Mouse (Mus musculus): ENCODE measurements at regions not wholly inside any gene's neighbourhood (a gene's known extent, or its start where the extent isn't known, plus 50 kb on each side); places are given as distances from the start of the nearest gene placed in this dataset.

DNA sequence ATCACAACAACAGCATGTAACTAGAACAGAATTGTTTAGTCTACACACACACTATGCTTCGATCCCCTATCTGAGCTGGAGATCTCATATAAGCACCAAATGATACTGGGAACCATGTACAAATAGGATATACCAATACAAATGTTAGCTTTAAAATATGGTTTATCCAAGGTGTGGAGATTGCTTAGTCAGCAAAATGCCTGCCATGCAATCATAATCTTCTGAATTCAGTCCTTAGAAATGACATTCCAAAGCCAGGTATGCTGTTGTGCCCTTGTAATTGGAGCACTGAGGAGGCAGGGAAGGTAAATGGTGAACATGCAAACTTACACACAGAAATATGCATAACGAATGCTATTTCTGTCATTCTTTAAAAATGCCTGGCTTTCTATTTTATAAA is 54.0 kb upstream of the Thsd7b start:
- no peak for DNase-seq

- no peak for DNase-seq
Measured at GRCm38 (mm10) chr1:129208806-129209205, 64.3 kb upstream of the Thsd7b start.

DNA sequence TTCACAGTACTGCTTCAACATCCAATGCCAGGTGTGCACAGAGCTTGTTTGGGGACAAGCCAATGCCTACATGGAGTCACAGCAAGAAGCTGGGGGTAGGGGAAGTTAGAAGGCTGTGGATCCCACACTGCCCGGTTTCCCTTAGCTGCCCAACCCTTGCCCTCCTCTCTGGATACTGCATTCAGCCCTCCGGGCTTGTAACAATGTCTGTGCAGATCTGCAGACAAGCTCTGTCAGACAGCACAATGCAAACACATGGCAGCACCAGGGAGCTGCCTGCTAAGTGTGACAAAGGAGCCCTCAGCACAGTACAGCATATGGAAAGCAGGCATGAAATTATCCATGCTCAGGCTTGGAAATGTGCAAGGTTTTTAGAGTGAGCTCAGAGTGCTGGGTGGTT is 64.7 kb upstream of the Thsd7b start:
- no peak for DNase-seq

DNA sequence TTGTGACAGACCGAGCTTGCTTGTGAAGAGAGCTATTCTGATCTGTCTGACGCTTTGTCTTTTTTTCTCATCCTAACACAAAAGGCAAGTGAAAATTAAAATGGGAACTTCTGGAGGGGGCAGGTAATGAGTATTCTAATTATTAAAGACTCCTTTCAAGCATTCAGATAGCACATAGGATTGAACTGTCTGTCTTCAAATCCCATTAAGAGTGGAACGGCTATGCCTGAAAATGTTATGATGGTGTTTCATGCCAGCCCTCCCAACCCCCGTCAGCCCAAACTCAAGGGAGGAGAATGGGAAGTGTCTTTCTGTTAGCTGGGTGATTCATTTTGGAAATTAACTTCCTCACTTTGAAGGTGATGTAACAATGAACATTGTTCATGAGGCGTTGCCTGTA is 65.4 kb upstream of the Thsd7b start:
- DNase-seq = no peak

- DNase-seq = no peak
Measured at GRCm38 (mm10) chr1:129180174-129180759, 92.8 kb upstream of the Thsd7b start.

GRCm38 (mm10) chr1:129169936-129170335 is 103.2 kb upstream of the Thsd7b start:
- DNase-seq = no peak

DNA sequence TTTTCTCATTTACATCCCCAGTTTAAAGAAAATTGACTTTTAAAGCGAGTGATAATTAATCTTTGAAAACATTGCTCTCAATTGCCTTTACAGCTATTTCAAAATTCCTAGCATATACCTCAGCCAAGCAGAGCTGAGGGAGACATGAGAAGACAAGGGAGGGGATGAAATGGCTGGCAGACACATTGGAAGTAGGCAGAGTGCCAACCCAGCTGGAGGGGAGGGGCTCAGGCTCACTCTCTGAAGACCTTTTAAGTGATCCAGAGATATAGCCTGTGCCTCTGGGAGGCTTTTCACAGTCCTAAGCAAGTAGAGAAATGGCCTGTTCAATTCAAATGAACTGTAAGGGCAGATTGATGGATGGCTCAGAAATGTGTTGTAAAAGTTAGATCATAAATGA is 122.5 kb upstream of the Thsd7b start:
- DNase-seq = no peak

DNA sequence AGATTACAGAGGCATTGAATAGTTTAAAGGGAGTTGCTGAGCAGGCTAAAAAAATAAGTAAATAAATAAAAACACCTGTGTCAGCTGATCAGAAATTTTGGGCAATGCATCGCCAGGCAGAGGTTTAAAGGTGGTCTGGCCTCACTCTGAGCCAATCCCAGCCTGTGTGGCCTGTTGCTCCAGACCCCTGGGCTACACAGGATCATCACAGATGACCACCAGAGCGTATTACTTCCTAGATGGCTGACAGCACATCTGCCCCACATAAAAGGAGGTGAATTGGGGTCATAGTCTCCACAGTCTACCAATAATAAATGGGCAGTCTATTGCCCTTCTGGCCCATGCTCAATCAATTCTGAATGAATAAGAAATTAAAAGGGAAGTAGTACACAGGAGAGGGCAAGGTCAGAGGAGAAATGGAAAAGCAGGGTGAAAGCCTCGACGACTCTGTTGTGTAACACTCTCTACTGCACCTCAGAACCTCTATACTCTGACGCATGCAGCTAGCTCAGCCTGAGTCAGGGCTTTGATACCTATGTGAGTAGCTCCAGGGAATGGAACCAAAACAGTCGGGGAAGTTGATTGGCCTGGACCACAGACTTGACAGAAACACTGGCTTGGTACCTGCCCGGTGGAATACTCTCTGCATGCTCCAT is 124.2 kb upstream of the Thsd7b start:
- no peak for DNase-seq

DNA sequence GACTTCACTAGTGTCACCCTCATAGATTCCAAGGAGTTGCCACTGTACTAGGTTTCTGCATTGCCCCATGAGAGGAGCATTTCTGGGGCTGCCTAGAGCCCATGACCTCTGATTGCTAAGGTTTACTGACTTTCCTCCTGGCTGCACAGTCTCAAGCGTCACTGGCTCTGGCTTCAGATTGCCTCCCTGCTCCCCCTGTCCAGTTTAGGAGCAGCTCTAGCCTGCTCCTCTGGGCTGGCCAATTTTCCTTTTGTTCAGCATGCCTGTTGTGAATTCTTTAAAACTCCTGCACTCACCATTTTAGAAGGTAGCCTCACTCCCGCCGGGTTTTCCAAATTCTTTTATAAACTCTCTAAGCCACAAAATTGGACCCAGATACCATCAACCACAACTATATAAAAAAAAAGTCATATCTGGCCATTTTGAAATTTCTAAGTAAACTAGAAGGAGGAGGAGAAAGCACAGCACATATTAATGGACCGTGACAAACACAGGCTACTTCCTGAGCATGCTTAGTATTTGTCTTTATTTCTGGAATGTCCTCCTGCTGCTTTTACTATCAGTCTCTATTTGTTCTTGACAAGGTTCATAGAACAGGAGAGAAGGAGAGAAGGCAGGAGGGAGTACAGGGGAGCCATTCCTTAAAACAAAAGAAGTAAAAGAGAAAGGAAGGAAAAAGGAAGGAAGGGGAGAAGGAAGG is 126.6 kb upstream of the Thsd7b start:
- DNase-seq = peak; percentile 17

- no peak for DNase-seq
Measured at GRCm38 (mm10) chr1:129138783-129139182, 134.3 kb upstream of the Thsd7b start.

GRCm38 (mm10) chr1:129106961-129107557 is 166.0 kb upstream of the Thsd7b start:
- no peak for DNase-seq

GRCm38 (mm10) chr1:129100997-129101396 is 172.1 kb upstream of the Thsd7b start:
- DNase-seq = no peak

- no peak for DNase-seq
Measured at GRCm38 (mm10) chr1:129078274-129078673, 194.8 kb upstream of the Thsd7b start.

DNA sequence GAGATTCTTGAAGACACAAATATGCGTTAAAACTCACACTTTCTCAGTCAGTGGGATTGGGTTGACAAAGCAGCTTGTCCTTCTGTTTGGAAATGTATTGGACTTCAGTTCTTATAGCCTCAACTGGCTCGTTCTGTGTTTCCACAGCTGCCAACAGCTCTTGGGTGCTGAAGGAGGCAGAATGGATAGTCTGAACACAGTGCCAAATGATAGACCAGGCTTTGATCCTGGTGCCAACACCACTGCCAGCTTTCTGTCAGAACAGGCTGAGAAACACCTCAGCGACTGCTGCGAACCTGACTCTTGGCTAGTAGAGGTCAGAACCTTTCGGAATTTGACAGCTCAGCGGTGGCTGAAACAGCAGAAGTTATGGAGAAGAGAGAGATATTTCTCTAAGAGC is 215.9 kb upstream of the Thsd7b start:
- no peak for DNase-seq

- DNase-seq = no peak
Measured at GRCm38 (mm10) chr1:129055252-129055651, 217.8 kb upstream of the Thsd7b start.

GRCm38 (mm10) chr1:129033707-129034106 is 239.4 kb upstream of the Thsd7b start:
- DNase-seq = no peak

DNA sequence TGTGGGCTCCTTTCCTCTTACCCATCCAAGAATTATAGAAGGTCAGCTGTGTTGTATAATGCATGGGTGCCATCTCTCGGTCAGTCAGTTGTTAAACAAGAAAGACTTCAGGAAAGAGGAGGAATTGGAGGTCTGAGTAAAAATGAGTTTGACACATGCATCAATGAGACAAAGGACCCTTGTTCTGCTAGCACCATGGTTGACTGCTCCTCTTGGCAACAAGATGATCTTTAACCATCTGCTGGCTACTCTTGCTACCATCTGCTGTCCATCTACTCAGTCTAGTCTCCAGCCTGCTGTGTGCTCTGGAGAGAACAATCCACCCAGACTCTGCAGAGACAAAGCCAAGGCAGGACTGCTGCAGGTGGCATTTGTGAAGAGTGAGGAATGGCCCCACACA is 267.2 kb upstream of the Thsd7b start:
- no peak for DNase-seq

GRCm38 (mm10) chr1:129002286-129002685 is 270.8 kb upstream of the Thsd7b start:
- no peak for DNase-seq

DNA sequence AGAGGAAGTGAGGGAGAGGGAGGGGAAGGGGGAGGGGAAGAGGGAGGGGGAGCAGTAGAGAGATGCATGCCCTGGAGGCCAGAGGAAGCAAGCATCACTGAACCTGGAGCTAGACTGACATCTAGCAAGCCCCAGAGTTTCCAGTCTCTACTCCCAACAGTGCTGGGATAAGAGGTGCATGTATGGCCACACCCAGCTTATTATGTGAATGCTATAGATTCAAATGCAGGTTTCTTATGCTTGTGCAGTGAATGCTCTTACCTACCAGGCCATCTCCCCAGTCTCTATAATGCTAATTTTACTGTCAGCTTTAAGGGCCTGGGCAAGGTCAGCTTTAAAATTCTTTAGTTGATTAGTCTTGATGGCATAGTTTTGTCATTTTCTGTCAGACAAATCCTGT is 271.3 kb upstream of the Thsd7b start:
- DNase-seq = no peak

GRCm38 (mm10) chr1:128999741-129000517 is 273.2 kb upstream of the Thsd7b start:
- DNase-seq = no peak

GRCm38 (mm10) chr1:128994655-128995054 is 278.4 kb upstream of the Thsd7b start:
- no peak for DNase-seq

DNA sequence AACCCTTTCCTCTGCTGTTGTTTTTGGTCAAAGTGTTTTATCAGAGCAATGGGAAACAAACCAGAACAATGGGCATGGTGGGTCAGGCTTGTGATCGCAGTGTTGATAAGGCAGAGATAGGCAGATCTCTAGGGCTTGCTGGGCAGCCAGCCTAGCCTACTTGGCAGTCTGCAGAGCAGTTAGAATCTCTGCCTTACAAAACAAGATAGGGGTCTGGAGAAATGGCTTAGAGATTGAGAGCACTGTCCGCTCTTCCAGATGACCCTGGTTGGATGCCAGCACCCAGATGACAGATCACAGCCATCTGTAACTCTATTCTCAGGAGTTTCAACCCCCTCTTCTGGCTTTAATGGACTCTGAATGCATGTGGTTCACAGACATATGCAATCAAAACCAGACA is 289.7 kb upstream of the Thsd7b start:
- DNase-seq = no peak

DNA sequence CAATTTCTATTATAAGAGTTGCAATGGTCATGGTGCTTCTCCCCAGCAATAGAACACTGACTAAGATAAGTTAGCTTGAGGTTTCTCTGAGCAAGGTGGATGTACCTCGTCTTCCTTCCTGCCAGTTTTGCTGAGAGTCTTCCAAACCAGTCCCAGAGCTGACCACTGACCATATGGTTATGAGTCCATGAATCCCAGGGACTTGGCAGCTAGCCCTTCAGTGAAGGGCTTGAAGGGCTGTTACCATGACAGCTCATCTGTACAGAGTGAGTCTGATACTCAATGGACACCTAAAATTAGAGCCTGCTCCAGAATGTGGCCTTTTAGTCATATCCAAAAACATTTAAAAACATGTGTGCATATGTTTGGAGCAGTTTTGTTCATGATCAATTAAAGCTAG is 297.5 kb upstream of the Thsd7b start:
- DNase-seq = no peak
